Mouse (Mus musculus): ENCODE measurements around the gene Gas8.

DNA sequence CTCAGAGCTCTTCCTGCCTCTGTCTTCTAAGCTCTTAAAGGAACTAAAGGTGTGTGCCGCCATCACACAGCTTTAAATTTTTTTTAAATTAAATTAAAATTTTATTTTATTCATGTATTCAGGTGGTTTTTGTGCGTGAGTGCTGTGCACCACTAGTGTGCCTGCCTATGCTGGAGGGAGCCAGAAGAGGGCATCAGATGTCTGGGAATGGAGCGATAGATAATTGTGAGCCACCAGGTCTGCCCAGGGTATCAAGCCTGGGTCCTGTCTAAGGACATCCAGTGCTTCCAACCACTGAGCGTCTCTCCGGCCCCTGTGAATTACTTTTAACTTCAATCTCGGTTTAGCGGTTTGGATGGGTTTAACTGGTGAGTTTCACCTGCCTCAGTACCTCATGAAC, 36.0 kb upstream of the Gas8 start:
- peak; percentile 58 for TF ChIP-seq CTCF (IDR thresholded peaks at IDR 0.05; ENCODE audit: low read depth)
- no peak for TF ChIP-seq EP300 (optimal IDR thresholded peaks at IDR 0.05)
